Mouse (Mus musculus) adrenal gland, postnatal 36 days (tissue): ENCODE results near the gene Akap6. TPM values are rescaled to one million over a fixed set of nuclear protein-coding genes. Genes with fewer than 3 reads are reported as not detected.

Source experiments
- DNase-seq, 2 experiments: peaks; one replicate each; pipeline ENCODE4 v3.0.0; 2021; ENCODE audit warnings: mixed read lengths in 1 of 2
- total RNA-seq, 2 experiments: library from RNA; stranded (reverse); gene quantifications; 2 replicates each; pipeline ENCODE4 v1.2.3; 2021

The Akap6 gene
- total RNA-seq, 2 experiments from 2014 or later: 2.1 TPM

- peak; percentile 21 to 29 for DNase-seq
Measured at GRCm38 (mm10) chr12:53146460-53147050, 447.4 kb downstream of the Akap6 start.

DNA sequence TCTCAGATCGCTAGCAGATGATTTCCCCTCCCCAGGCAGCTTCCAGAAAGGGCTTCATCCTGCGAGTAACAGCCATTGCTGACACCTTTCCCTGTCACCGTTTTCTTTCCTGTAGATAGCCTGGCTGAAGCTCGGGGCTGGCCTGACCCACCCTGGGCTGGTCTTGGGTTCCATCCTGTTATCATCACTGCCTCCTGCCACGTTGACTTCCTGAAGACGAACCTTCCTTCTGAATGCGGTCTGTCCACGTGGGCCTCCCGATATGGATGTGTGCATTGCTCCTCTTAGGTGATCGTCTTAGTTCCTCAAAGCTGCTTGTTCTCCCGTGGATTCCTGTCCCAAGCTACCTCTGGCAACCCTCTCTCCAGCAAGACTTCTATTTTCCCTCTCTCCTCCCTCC, 448.5 kb downstream of the Akap6 start:
- DNase-seq: no peak

GRCm38 (mm10) chr12:53168189-53169003, 469.2 kb downstream of the Akap6 start:
- DNase-seq: no peak

DNA sequence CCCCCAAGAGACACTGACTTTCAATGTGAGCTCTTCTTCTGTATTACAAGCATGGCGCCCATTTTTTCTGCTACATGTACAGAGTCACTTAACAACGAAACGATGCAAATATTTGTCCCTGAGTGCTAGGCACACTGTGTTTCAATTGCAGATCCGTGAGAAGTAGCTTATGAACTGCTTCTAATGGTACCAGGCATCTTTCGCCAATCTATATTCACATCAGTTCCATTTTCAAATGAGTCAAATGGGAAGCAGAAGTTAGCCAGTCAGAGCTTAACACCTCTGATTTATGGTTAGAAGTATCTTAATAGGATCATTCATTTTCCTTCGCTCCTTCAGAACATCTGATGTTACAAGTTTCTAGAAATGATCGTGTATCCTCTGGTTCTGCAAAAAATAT, 492.3 kb downstream of the Akap6 start:
- DNase-seq: no peak

DNA sequence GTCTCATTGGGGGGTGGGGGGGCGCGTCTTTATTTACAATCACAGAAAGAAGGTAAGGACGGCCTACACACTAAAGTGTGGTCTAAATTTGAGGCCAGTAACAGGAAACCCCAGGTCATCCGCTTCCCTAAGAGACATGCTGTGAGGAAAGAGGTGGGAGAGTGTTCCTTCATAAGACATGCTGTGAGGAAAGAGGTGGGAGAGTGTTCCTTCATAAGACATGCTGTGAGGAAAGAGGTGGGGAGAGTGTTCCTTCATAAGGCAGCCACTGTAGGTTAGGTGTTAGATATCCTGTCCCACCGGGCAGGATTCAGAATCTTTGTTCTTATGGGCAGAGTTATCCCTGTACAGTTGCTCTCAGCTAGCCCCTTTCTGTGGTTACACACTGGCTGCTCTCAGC, 494.5 kb downstream of the Akap6 start:
- DNase-seq: no peak

Other genes with a start within 250 kb of the Akap6 start
- 10 to 100 TPM; 87.3 to 92.2 TPM for gene Arhgap5, start 195.4 kb upstream of the Akap6 start, total RNA-seq